Mouse (Mus musculus) neural tube, embryonic 13.5 days (tissue): ENCODE data around the gene Zscan12. TPM values are rescaled to one million over a fixed set of nuclear protein-coding genes. Genes with fewer than 3 reads are reported as not detected.
A peak's percentile ranks its signal among the peaks of the same experiment; 100 is the strongest.

Source experiments
- ATAC-seq: fragments of 200-750 bp; cut with Nextera tagmentation; 2 replicates; pipeline ENCODE4 v1.8.0; 2017; ENCODE audit warnings: low read depth, mild to moderate bottlenecking, moderate TSS enrichment, moderate library complexity
- H3K27ac ChIP-seq: fragments of 300-500 bp; sonication (generic); replicated peaks from 2 replicates; pipeline ENCODE4 v1.5.1; 2015; ENCODE audit warnings: moderate library complexity, mild to moderate bottlenecking, inconsistent platforms
- H3K27me3 ChIP-seq: fragments of 300-500 bp; sonication (generic); 2 replicates; pipeline ENCODE4 v1.6.1; 2015; ENCODE audit warnings: mild to moderate bottlenecking, inconsistent platforms
- H3K36me3 ChIP-seq: fragments of 300-500 bp; sonication (generic); 2 replicates; pipeline ENCODE4 v1.6.1; 2015; ENCODE audit warnings: mild to moderate bottlenecking, inconsistent platforms
- H3K4me1 ChIP-seq: fragments of 300-500 bp; sonication (generic); replicated peaks from 2 replicates; pipeline ENCODE4 v1.6.1; 2015; ENCODE audit warnings: inconsistent platforms
- H3K4me2 ChIP-seq: fragments of 300-500 bp; sonication (generic); 2 replicates; pipeline ENCODE4 v1.6.1; 2015; ENCODE audit warnings: inconsistent platforms, mild to moderate bottlenecking, moderate library complexity
- H3K4me3 ChIP-seq: fragments of 300-500 bp; sonication (generic); 2 replicates; pipeline ENCODE4 v1.5.1; 2015; ENCODE audit warnings: mild to moderate bottlenecking, inconsistent platforms
- H3K9ac ChIP-seq: fragments of 300-500 bp; sonication (generic); 2 replicates; pipeline ENCODE4 v1.6.1; 2015; ENCODE audit warnings: moderate library complexity, mild to moderate bottlenecking, inconsistent platforms
- H3K9me3 ChIP-seq: fragments of 300-500 bp; sonication (generic); 2 replicates; pipeline ENCODE4 v1.6.1; 2016; ENCODE audit warnings: inconsistent platforms
- WGBS: fragments of 180-500 bp; shearing (Covaris S2); methylation state at CpG from one replicate; pipeline ENCODE4 v1.1.7; 2015; 5-methylcytosine and 5-hydroxymethylcytosine counted together
- polyA plus RNA-seq: library from polyadenylated mRNA; unstranded; fragments of >200 nt; fragmentation: Nextera tagmentation; extraction: Ambion mirVana; gene quantifications from 2 replicates; pipeline ENCODE4 v1.2.1, GENCODE M21; 2015

Zscan12 gene
- polyA plus RNA-seq, 1 experiment from 2014 or later = 14.4 TPM

DNA sequence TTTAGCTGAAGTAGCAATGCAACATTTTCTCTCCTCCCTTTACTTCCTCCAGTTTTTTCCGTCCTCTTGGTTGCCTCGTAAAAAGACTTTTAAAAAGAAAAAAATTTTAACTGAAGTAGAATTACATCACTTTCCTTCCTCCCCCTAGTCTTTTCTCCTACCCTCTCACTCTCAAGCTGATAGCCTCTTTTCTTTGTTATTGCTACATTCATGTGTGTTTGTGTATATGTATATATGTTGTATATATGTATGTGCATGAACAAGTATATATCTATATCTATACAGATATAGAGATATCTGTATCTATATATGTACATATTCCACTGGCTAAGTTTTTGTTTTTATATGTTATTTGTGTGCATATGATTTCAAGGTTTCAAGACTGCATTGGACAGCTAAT, 40.2 kb downstream of the Zscan12 start:
- Histone ChIP-seq H3K27me3 (peaks cover 8% of the 10 kb centered on the region), H3K4me3 (peak overlapping the region; percentile 80), H3K36me3 (peaks cover 19% of the 10 kb centered on the region), H3K9me3 (no peaks in the 10 kb centered on the region), H3K4me1 (peaks cover 35% of the 10 kb centered on the region), H3K4me2 (peak overlapping the region; percentile 65), H3K27ac (peak overlapping the region; percentile 70; the same call in 1 of the 2 replicates), H3K9ac (peak overlapping the region; percentile 84)
- 0% methylated on average over 2 of the region's 2 CpGs for WGBS
- peak; percentile 38; the same call in 1 of the 2 replicates for ATAC-seq

DNA sequence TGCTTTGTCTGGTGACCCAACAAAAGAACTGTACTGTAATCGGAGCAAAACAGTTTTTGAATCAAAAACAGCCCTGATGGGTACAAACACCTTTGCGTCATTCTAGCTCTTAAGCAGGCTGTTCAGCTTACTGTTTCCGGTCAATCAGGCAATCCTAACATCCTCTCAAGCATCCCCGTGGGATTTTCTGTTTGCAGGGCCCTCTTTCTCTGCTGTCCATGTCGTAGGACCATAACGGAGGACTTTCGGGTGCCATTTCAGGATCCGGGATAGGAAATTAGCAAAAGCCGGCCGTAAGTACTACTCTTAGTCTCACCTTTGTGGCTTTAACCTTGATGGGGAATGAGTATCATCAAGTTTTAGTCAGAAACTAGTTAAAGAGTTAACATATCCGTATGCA, 44.7 kb downstream of the Zscan12 start:
- peaks cover 8% of the 10 kb centered on the region for H3K27me3 ChIP-seq
- H3K36me3 ChIP-seq = no peaks in the 10 kb centered on the region
- H3K4me2 ChIP-seq = peak overlapping the region; percentile 65; the same call in 1 of the 2 replicates
- H3K9me3 ChIP-seq = no peaks in the 10 kb centered on the region
- no peak overlapping the region for H3K27ac ChIP-seq
- H3K9ac ChIP-seq = no peak overlapping the region
- WGBS = 80% methylated on average over 11 of the region's 11 CpGs
- H3K4me3 ChIP-seq = 0 out of 2 replicates have a peak overlapping the region, but pooled peaks have one; percentile 51
- ATAC-seq = no peak
- H3K4me1 ChIP-seq = peaks cover 8% of the 10 kb centered on the region

DNA sequence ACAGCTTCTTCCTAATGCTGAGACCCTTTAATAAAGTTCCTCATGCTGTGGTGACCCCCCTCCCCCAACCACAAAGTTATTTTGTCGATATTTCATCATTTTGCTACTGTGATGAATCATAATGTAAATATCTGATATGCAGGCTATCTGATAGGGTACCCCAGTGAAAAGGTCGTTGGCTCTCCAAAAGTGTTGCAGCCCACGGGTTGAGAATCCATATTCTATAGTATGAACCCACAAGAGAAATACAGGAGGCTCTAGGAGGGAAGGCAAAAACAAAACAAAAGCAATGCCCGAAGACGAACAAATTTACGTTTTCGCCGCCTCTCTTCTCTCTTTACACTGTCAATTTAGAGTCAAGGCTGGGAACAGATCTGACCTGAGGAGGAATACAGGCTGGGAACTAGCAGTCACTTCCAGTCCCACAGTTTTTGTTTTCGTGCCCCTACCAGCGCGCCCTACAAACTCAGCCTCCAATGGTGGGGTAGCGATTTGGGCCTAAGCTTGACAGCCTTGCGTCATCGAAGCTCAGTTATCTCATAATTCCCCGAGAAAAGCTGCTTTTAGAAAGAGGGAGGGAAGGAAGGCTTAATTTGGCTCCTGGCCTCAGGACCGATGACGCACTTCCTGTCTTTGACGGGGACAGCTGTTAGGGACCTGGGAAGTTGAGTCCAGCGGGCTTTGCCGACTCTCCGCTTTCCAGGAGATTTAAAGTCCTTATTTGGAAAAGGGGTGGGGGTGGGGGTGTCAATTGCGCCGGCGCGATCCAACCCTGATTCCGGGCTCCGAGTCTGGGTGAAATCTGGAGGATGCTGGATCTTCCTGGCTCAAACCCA, 45.6 kb downstream of the Zscan12 start:
- peak overlapping the region; percentile 78 for H3K9ac ChIP-seq
- no peaks in the 10 kb centered on the region for H3K9me3 ChIP-seq
- peak overlapping the region; percentile 51 for H3K4me3 ChIP-seq
- H3K4me1 ChIP-seq = peaks cover 8% of the 10 kb centered on the region
- peaks cover 8% of the 10 kb centered on the region for H3K27me3 ChIP-seq
- H3K36me3 ChIP-seq = no peaks in the 10 kb centered on the region
- 5% methylated on average over 27 of the region's 27 CpGs for WGBS
- ATAC-seq = peak; percentile 97
- peak overlapping the region; percentile 65 for H3K4me2 ChIP-seq
- H3K27ac ChIP-seq = peak overlapping the region; percentile 80

DNA sequence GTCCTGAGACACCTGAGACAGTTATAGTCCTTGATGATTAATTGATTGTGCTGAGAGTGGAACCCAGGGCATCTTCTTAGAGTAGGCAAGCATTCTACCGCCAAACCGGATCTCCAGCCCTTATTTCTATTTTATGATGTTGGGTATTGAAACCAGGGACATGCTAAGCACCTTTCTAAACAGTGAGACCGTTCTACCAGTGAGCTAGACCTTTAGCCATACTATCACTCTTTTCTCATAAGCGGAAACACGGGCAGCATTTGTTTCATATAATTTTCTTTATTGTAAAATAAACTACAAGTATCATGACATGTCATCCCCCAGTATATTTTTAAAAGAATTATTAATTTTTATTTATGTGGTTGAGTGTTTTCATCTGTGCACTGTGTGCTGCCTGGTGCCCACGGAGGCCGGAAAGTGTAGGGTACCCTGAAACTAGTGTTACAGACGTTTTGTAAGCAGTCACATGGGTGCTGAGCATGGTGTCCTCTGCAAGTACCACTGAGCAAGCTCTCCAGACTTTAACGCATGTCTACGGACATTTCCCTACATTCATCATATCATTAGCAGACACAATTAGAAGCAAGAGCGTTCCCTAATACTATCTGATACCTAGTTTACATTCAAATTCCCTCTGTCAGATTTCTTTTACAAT, 46.3 kb downstream of the Zscan12 start:
- Histone ChIP-seq H3K9me3 (no peaks in the 10 kb centered on the region), H3K36me3 (no peaks in the 10 kb centered on the region), H3K4me1 (peaks cover 8% of the 10 kb centered on the region), H3K9ac (peak overlapping the region; percentile 78), H3K27me3 (peaks cover 8% of the 10 kb centered on the region), H3K4me3 (peak overlapping the region; percentile 51), H3K27ac (peak overlapping the region; percentile 80), H3K4me2 (peak overlapping the region; percentile 65)
- 56% methylated on average over 11 of the region's 11 CpGs for WGBS
- ATAC-seq = peak; percentile 68; the same call in 1 of the 2 replicates

DNA sequence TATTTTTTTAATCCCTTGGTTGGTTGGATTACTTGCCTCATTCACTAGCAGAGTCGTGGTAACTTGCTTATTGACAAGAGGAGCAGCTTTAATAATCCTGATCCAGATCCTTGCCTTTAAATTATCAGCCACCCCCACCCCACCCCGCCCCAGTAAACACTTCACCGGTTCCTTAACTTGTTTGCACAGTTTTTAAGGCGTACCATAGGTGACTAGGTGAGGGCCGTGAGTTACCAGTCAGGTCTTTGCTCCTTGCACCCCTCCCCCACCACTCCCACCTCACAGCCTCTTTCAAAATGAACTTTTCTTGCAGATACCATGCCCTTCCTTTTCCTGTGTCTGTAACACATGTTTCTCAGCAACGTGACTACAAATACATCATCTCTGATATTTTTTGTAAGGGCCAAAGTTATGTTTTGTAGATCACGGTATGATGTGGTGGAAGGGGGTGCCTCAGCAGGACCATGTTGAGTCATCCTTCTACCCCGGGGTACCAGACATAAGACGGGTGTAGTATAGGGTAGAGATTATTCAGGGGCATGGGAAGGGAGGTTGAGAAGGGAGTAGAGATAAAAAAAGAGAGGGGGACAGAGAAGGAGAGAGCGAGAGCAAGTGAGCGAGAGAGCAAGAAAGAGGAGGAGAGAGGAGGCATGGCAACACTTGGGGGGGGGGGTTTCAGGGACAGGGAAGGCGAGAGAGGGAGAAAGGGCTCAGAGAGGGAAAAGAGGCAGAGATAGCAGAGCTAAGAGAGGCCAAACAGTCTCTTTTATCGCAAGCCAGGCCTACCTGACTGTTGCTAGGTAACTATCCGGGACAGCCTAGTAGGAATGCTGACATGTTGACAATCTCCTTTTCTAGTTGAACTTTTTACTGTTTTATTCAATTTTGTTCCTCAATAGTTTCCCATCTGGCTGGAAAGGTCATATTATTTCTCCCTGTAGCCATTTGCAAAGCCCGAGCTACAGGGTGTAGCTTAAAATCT, 51.9 kb downstream of the Zscan12 start:
- H3K27ac ChIP-seq = no peak overlapping the region
- no peaks in the 10 kb centered on the region for H3K27me3 ChIP-seq
- ATAC-seq = no peak
- WGBS = 69% methylated on average over 15 of the region's 15 CpGs
- no peak overlapping the region for H3K4me2 ChIP-seq
- no peak overlapping the region for H3K9ac ChIP-seq
- no peaks in the 10 kb centered on the region for H3K9me3 ChIP-seq
- H3K4me3 ChIP-seq = no peak overlapping the region
- H3K4me1 ChIP-seq = no peaks in the 10 kb centered on the region
- no peaks in the 10 kb centered on the region for H3K36me3 ChIP-seq

DNA sequence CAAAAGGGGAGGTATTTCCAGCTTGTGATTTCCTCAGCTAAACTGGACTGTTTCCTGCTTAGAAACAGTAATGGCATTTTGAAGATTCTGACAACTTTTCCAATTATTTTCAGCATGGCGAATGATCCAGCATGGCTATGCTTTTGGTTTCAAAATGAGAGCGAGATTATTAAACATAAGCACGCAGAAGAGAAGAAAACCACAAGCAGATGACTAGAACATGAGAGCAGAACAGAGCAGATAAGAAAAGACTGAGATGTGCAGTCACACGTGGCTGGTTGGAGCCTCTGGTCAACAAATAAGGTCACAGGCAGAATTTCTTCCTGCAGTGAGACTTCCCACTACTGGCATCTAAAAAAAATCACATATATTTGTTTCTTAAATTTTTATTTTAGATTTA, 52.6 kb downstream of the Zscan12 start:
- ATAC-seq = no peak
- Histone ChIP-seq H3K9ac (no peak overlapping the region), H3K4me1 (no peaks in the 10 kb centered on the region), H3K9me3 (no peaks in the 10 kb centered on the region), H3K27me3 (no peaks in the 10 kb centered on the region), H3K27ac (no peak overlapping the region), H3K4me2 (no peak overlapping the region), H3K4me3 (no peak overlapping the region), H3K36me3 (no peaks in the 10 kb centered on the region)
- WGBS = 87% methylated on average over 4 of the region's 4 CpGs

DNA sequence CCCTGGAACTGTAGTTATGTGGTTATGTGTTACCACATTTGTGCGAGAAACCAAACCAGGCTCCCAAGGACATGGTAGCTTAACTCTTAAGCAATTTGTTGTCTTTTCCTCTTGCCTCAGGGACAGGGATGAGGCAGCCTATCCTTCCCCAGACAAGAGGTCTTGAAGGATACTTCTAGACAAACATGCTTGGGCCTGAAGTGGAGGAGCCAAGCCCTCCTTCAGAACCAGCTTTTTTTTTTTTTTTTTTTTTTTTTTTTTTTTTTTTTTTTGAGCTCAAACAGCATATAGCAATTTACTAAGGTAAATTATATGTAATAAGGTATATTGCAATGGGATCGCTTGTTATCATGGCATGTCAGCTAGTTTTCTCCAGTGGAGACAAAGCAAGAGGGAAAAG, 53.1 kb downstream of the Zscan12 start:
- H3K4me1 ChIP-seq = no peaks in the 10 kb centered on the region
- H3K27ac ChIP-seq = no peak overlapping the region
- H3K4me3 ChIP-seq = no peak overlapping the region
- H3K4me2 ChIP-seq = no peak overlapping the region
- no peaks in the 10 kb centered on the region for H3K9me3 ChIP-seq
- no peak overlapping the region for H3K9ac ChIP-seq
- H3K36me3 ChIP-seq = no peaks in the 10 kb centered on the region
- 91% methylated on average over 2 of the region's 2 CpGs for WGBS
- H3K27me3 ChIP-seq = no peaks in the 10 kb centered on the region
- no peak for ATAC-seq

DNA sequence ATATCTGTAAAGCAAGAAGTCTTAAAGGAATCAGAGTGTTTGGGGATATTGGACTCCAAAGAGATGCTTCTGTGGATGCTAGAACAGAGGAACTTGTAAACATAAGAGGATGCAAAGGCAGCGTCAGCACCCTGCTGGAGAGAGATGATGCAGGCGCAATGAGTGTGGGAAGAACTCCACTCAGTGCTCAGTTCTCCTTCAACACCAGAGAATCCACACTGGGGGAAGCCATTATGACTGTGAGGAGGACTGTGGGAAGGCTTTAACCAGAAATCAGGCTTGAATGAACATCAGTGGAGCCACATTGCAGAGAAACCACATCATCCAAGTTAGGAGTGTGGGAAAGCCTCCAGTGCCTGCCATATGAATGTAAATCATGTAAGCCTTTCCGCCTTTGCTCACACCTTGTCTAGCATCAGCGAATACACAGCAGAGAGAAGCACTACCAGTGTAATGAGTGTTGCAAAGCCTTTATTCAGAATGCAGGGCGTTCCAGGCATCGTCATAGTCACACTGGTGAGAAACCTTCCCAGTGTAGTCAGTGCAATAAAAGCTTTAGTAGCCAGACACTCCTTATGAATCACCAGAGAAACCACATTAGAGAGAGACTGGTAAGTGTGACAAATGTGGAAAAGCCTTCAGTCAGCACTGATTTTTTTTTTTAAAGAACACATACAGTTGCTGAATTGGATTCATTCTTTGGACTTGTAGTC, 54.8 kb downstream of the Zscan12 start:
- Histone ChIP-seq H3K9ac (no peak overlapping the region), H3K27me3 (no peaks in the 10 kb centered on the region), H3K4me3 (no peak overlapping the region), H3K27ac (no peak overlapping the region), H3K9me3 (no peaks in the 10 kb centered on the region), H3K4me2 (no peak overlapping the region), H3K36me3 (no peaks in the 10 kb centered on the region), H3K4me1 (no peaks in the 10 kb centered on the region)
- WGBS = 62% methylated on average over 6 of the region's 6 CpGs
- no peak for ATAC-seq

DNA sequence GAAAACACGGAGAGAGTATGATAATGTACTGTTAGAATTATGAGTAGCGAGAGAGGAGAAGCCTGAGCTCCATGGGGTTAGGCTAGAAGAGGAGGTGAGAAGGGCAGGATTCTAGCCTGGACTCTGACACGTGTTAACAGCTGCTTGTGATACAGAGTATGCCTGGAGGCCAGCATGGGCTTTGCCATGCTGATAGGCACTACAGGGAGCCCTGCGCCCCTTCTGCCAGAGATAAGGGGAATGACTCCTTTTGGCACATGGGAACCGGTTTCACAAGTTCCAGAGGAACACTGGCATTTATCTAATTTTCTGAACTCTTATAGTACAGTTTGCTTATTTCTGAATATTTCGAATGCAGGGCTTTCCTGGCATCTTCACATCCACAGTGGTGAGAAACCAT, 56.2 kb downstream of the Zscan12 start:
- WGBS = 68% methylated on average over 6 of the region's 6 CpGs
- Histone ChIP-seq H3K36me3 (no peaks in the 10 kb centered on the region), H3K4me2 (no peak overlapping the region), H3K27ac (no peak overlapping the region), H3K9ac (no peak overlapping the region), H3K4me3 (no peak overlapping the region), H3K4me1 (no peaks in the 10 kb centered on the region), H3K9me3 (no peaks in the 10 kb centered on the region), H3K27me3 (no peaks in the 10 kb centered on the region)
- no peak for ATAC-seq
